Comparison of ENCODE assay signal across 18 mouse cellular contexts in the genomic region with DNA sequence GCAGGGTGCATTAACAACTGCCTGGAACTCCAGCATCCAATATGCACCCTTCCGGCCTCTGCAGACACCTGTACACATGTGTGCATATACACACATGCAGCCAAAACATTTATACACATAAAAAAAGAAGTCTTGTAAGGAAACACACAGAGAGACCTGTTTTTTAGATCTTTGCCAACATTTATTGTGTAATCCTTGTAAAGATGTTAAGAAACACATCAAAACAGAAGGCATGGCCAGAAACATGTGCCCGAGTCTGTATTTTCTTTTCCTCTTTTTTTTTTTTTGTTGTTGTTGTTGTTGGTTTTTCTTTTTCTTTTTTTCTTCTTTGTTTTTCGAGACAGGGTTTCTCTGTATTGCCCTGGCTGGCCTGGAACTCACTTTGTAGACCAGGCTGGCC.
"Had no signal": no experiment of that assay in that cellular context is flagged by ENCODE, and none has a peak within 500 bp of the region (broad histone marks: within the 10 kb centered on the region; RNA-seq: fewer than 3 reads in every experiment).

No protein-coding gene starts in this region.

- H3K4me3 ChIP-seq: liver, embryonic 12.5 days; megakaryocyte, embryonic 14.5 days; midbrain, embryonic 13.5 days; midbrain, embryonic 15.5 days; myocyte; neural tube, embryonic 13.5 days had no signal

- H3K4me1 ChIP-seq: midbrain, embryonic 13.5 days; midbrain, embryonic 15.5 days; neural tube, embryonic 13.5 days had no signal

- H3K9me3 ChIP-seq: liver, embryonic 12.5 days; megakaryocyte, embryonic 14.5 days; midbrain, embryonic 13.5 days; midbrain, embryonic 15.5 days; neural tube, embryonic 13.5 days had no signal

- H3K27ac ChIP-seq: liver, embryonic 12.5 days; liver, embryonic 14.5 days; macrophage; midbrain, embryonic 13.5 days; midbrain, embryonic 15.5 days; neural tube, embryonic 13.5 days had no signal

- DNase-seq: lung, embryonic 14.5 days; lung, postnatal 14 days; lung, postnatal 36 days; right cerebral cortex, postnatal 25 days; right cerebral cortex, postnatal 4 days; spleen, adult 18-20 months; thymus, adult 18-20 months; thymus, postnatal 14 days; thymus, postnatal 36 days had no signal

- ATAC-seq: liver, embryonic 12.5 days; midbrain, embryonic 13.5 days; midbrain, embryonic 15.5 days had no signal

- H3K27me3 ChIP-seq: liver, embryonic 12.5 days; megakaryocyte, embryonic 14.5 days; midbrain, embryonic 13.5 days; midbrain, embryonic 15.5 days; neural tube, embryonic 13.5 days had no signal

- H3K9ac ChIP-seq: liver, embryonic 12.5 days; liver, embryonic 14.5 days; lung, embryonic 14.5 days; midbrain, embryonic 13.5 days; midbrain, embryonic 15.5 days; neural tube, embryonic 13.5 days had no signal

- H3K4me2 ChIP-seq: liver, embryonic 12.5 days; lung, embryonic 14.5 days; midbrain, embryonic 11.5 days; midbrain, embryonic 13.5 days; midbrain, embryonic 15.5 days; neural tube, embryonic 13.5 days had no signal
